Mouse (Mus musculus) spleen, adult 2 months (tissue): ENCODE measurements at regions not wholly inside any gene's neighbourhood (a gene's known extent, or its start where the extent isn't known, plus 50 kb on each side); places are given as distances from the start of the nearest gene placed in this dataset.

Experiments used
- DNase-seq, 2 experiments: peaks; one replicate each; pipeline versions ENCODE4 v3.0.0 to v3.0.0-alpha.2; 2012 to 2021; ENCODE audit warnings: low spot score in 2 of 2, low read depth in 1 of 2
- H3K27ac ChIP-seq: fragments of 200-500 bp; 2 replicates; pipeline ENCODE4 v1.5.1; 2012; ENCODE audit warnings: low read length, inconsistent platforms; ENCODE audit not compliant: insufficient read depth
- H3K27me3 ChIP-seq: fragments of 200-500 bp; 2 replicates; pipeline ENCODE4 v1.6.1; 2012; ENCODE audit warnings: mild to moderate bottlenecking, moderate library complexity, low read length, inconsistent platforms; ENCODE audit not compliant: control insufficient read depth, insufficient read depth
- H3K36me3 ChIP-seq: fragments of 200-500 bp; 2 replicates; pipeline ENCODE4 v1.6.1; 2012; ENCODE audit warnings: mild to moderate bottlenecking, low read length, inconsistent platforms; ENCODE audit not compliant: control insufficient read depth, insufficient read depth
- H3K4me1 ChIP-seq: fragments of 200-500 bp; 2 replicates; pipeline ENCODE4 v1.6.1; 2011; ENCODE audit warnings: inconsistent platforms; ENCODE audit not compliant: control insufficient read depth, insufficient read depth, insufficient read length
- H3K4me3 ChIP-seq: fragments of 200-500 bp; 2 replicates; pipeline ENCODE4 v1.5.1; 2011; ENCODE audit warnings: mild to moderate bottlenecking, inconsistent platforms; ENCODE audit not compliant: insufficient read depth, insufficient read length; ENCODE audit errors: extremely low read depth
- CTCF ChIP-seq: fragments of 200-500 bp; IDR thresholded peaks from 2 replicates; pipeline ENCODE4 v1.5.1; 2011; ENCODE audit warnings: mild to moderate bottlenecking, inconsistent platforms; ENCODE audit not compliant: insufficient read depth, insufficient read length, insufficient replicate concordance; ENCODE audit errors: extremely low read depth
- POLR2A ChIP-seq: fragments of 200-500 bp; IDR thresholded peaks from 2 replicates; pipeline ENCODE4 v1.6.1; 2011; ENCODE audit warnings: low read depth, low read length, inconsistent platforms
- WGBS: fragments of 180-500 bp; shearing (Covaris S2); methylation state at CpG from one replicate; pipeline ENCODE4 v1.1.7; 2018; 5-methylcytosine and 5-hydroxymethylcytosine counted together

- WGBS, result 82% methylated on average over 3 of the region's 3 CpGs
- no peaks in the 10 kb centered on the region for H3K4me1 ChIP-seq
- no peaks in the 10 kb centered on the region for H3K36me3 ChIP-seq
- TF ChIP-seq CTCF, result no peak
- TF ChIP-seq POLR2A, result no peak
- no peak for DNase-seq
- no peak overlapping the region for H3K27ac ChIP-seq
- no peak overlapping the region for H3K4me3 ChIP-seq
- H3K27me3 ChIP-seq, result no peaks in the 10 kb centered on the region
These were observed 204.3 kb upstream of the Gm6657 start for GRCm38 (mm10) chr12:77989766-77990165.

GRCm38 (mm10) chr12:77991627-77992026, 202.4 kb upstream of the Gm6657 start:
- Histone ChIP-seq H3K4me3 (no peak overlapping the region), H3K4me1 (no peaks in the 10 kb centered on the region), H3K36me3 (no peaks in the 10 kb centered on the region), H3K27ac (no peak overlapping the region), H3K27me3 (no peaks in the 10 kb centered on the region)
- DNase-seq, result no peak
- WGBS, result 78% methylated on average over 6 of the region's 6 CpGs
- TF ChIP-seq POLR2A, result no peak
- TF ChIP-seq CTCF, result no peak

GRCm38 (mm10) chr12:77994176-77994575, 199.9 kb upstream of the Gm6657 start:
- DNase-seq, result no peak
- no peaks in the 10 kb centered on the region for H3K27me3 ChIP-seq
- no peak overlapping the region for H3K4me3 ChIP-seq
- TF ChIP-seq CTCF (no peak), POLR2A (no peak)
- H3K4me1 ChIP-seq, result no peaks in the 10 kb centered on the region
- 60% methylated on average over 5 of the region's 5 CpGs for WGBS
- H3K27ac ChIP-seq, result no peak overlapping the region
- H3K36me3 ChIP-seq, result no peaks in the 10 kb centered on the region

- Histone ChIP-seq H3K4me1 (no peaks in the 10 kb centered on the region), H3K36me3 (no peaks in the 10 kb centered on the region), H3K27ac (no peak overlapping the region), H3K27me3 (no peaks in the 10 kb centered on the region), H3K4me3 (no peak overlapping the region)
- no peak for DNase-seq
- no peak for TF ChIP-seq POLR2A
- no peak for TF ChIP-seq CTCF
- 92% methylated on average over 1 of the region's 1 CpGs for WGBS
These were observed 196.1 kb upstream of the Gm6657 start for GRCm38 (mm10) chr12:77997916-77998315.

- WGBS, result 80% methylated on average over 3 of the region's 3 CpGs
- Histone ChIP-seq H3K4me1 (no peaks in the 10 kb centered on the region), H3K27me3 (no peaks in the 10 kb centered on the region), H3K4me3 (no peak overlapping the region), H3K27ac (no peak overlapping the region), H3K36me3 (no peaks in the 10 kb centered on the region)
- no peak for DNase-seq
- TF ChIP-seq CTCF, result no peak
- no peak for TF ChIP-seq POLR2A
These were observed 193.6 kb upstream of the Gm6657 start for GRCm38 (mm10) chr12:78000401-78000800.

GRCm38 (mm10) chr12:78001846-78002245, 192.2 kb upstream of the Gm6657 start:
- no peaks in the 10 kb centered on the region for H3K27me3 ChIP-seq
- WGBS, result 91% methylated on average over 9 of the region's 9 CpGs
- H3K36me3 ChIP-seq, result no peaks in the 10 kb centered on the region
- H3K4me3 ChIP-seq, result no peak overlapping the region
- H3K27ac ChIP-seq, result no peak overlapping the region
- TF ChIP-seq POLR2A (no peak), CTCF (no peak)
- no peak for DNase-seq
- H3K4me1 ChIP-seq, result no peaks in the 10 kb centered on the region

GRCm38 (mm10) chr12:78033766-78034165, 160.3 kb upstream of the Gm6657 start:
- Histone ChIP-seq H3K27ac (no peak overlapping the region), H3K4me3 (no peak overlapping the region), H3K4me1 (no peaks in the 10 kb centered on the region), H3K27me3 (no peaks in the 10 kb centered on the region), H3K36me3 (no peaks in the 10 kb centered on the region)
- TF ChIP-seq CTCF, result no peak
- TF ChIP-seq POLR2A, result no peak
- DNase-seq, result no peak
